Mouse (Mus musculus) G1E (cell line): ENCODE data around the gene Sytl3.
"Not testable (repeated sequence)": the region's sequence is repeated elsewhere in the genome, so short reads cannot be mapped to it uniquely, and the experiment has no call there.

Source experiments
- CTCF ChIP-seq: IDR thresholded peaks from 2 replicates; pipeline ENCODE4 v1.5.1; 2012; ENCODE audit warnings: low read depth, low read length, inconsistent platforms, mixed read lengths
- GATA1 ChIP-seq: IDR thresholded peaks from 2 replicates; pipeline ENCODE4 v1.6.1; 2012; ENCODE audit warnings: borderline replicate concordance, low read length, inconsistent platforms, mixed read lengths

DNA sequence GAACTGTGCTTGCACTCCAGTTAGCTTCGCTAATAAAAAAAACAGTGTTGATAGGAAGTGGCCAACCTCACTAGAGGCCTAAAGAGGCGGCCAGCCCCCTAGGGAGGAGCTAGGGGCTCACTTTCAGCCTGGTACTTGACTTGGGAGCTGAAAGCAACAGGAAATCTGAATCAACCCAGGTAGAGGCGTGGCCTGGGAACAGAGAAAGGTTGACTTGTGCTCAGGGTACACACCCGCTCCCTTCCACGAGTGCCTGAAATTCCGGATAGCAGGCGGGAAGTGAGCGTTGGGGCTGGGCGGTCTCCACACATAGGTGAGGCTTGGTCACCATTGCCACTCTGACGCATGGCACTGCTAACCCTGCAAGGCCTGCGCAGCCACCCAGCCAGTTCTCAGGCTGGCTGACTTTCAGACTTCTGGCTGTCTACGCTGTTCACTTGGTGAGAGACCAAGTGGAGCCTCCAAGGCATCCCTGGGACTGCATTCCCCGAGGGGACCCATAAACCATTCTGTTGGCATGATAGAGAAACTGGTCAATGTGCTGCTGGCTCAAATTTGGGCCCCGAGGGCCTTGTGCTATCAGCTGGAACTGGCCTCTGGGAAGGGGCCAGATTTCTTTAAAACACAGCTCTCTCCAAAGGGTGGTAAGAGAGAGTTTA is 18.0 kb upstream of the Sytl3 start:
- TF ChIP-seq CTCF, GATA1: not testable (repeated sequence)
